Mouse (Mus musculus) liver, embryonic 14.5 days (tissue): ENCODE measurements at regions not wholly inside any gene's neighbourhood (a gene's known extent, or its start where the extent isn't known, plus 50 kb on each side); places are given as distances from the start of the nearest gene placed in this dataset.

Experiments used
- ATAC-seq: fragments of 200-750 bp; cut with Nextera tagmentation; 2 replicates; pipeline ENCODE4 v1.8.0; 2017; ENCODE audit warnings: moderate number of reproducible peaks, mild to moderate bottlenecking, moderate library complexity; ENCODE audit not compliant: insufficient read depth
- DNase-seq, 3 experiments: peaks; one replicate each; pipeline ENCODE4 v3.0.0-alpha.2; 2012 to 2013; ENCODE audit warnings: low read depth in 3 of 3, low spot score in 3 of 3
- H3K27ac ChIP-seq: fragments of 300-500 bp; sonication (generic); 2 replicates; pipeline ENCODE4 v1.5.1; 2014; ENCODE audit warnings: moderate library complexity, mild to moderate bottlenecking, control low read depth, inconsistent platforms
- H3K27me3 ChIP-seq: fragments of 300-500 bp; sonication (generic); 2 replicates; pipeline ENCODE4 v1.6.1; 2014; ENCODE audit warnings: mild to moderate bottlenecking, low read length, moderate library complexity; ENCODE audit not compliant: control insufficient read depth, insufficient read depth
- H3K36me3 ChIP-seq: fragments of 300-500 bp; sonication (generic); replicated peaks from 2 replicates; pipeline ENCODE4 v1.6.1; 2014; ENCODE audit warnings: low read depth; ENCODE audit not compliant: control insufficient read depth, insufficient read depth
- H3K4me1 ChIP-seq, 2 experiments: fragments of 200-500 bp in 1 of 2; fragments of 300-500 bp in 1 of 2; sonication (generic) in 1 of 2; replicated peaks; 2 replicates each; pipeline ENCODE4 v1.6.1; 2012 to 2014; ENCODE audit warnings: antibody characterized with exemption in 1 of 2, inconsistent platforms in 1 of 2, low read length in 1 of 2; ENCODE audit not compliant: control insufficient read depth in 2 of 2, insufficient read depth in 2 of 2
- H3K4me2 ChIP-seq: fragments of 300-500 bp; sonication (generic); 2 replicates; pipeline ENCODE4 v1.6.1; 2014; ENCODE audit warnings: low read depth, mild to moderate bottlenecking, control low read depth, moderate library complexity
- H3K4me3 ChIP-seq, 2 experiments: fragments of 200-500 bp in 1 of 2; fragments of 300-500 bp in 1 of 2; sonication (generic) in 1 of 2; 2 replicates each; pipeline ENCODE4 v1.5.1; 2012 to 2014; ENCODE audit warnings: low read depth in 2 of 2, low read length in 2 of 2, mild to moderate bottlenecking in 2 of 2, control low read depth in 1 of 2, inconsistent platforms in 1 of 2, moderate library complexity in 1 of 2; ENCODE audit not compliant: insufficient read depth in 1 of 2
- H3K9ac ChIP-seq: fragments of 300-500 bp; sonication (generic); replicated peaks from 2 replicates; pipeline ENCODE4 v1.6.1; 2014; ENCODE audit warnings: mild to moderate bottlenecking, control low read depth, moderate library complexity
- H3K9me3 ChIP-seq: fragments of 300-500 bp; sonication (generic); 2 replicates; pipeline ENCODE4 v1.6.1; 2016; ENCODE audit warnings: low read length, mixed read lengths; ENCODE audit not compliant: control insufficient read depth
- CTCF ChIP-seq: IDR thresholded peaks from 2 replicates; pipeline ENCODE4 v1.5.1; 2016; ENCODE audit warnings: antibody characterized with exemption, low read depth, control low read depth
- EP300 ChIP-seq: IDR thresholded peaks from 2 replicates; pipeline ENCODE4 v1.6.1; 2016; ENCODE audit warnings: antibody characterized with exemption, low read depth
- WGBS: fragments of 180-500 bp; shearing (Covaris S2); extraction: QIAGEN DNeasy Blood & Tissue Kit; methylation state at CpG from one replicate; pipeline ENCODE4 v1.1.7; 2014; ENCODE audit not compliant: insufficient replicate concordance; 5-methylcytosine and 5-hydroxymethylcytosine counted together

- no peak overlapping the region for H3K27ac ChIP-seq
- no peaks in the 10 kb centered on the region for H3K9me3 ChIP-seq
- ATAC-seq (no peak), DNase-seq (no peak)
- no peaks in the 10 kb centered on the region for H3K27me3 ChIP-seq
- no peak overlapping the region for H3K9ac ChIP-seq
- no peak overlapping the region for H3K4me2 ChIP-seq
- TF ChIP-seq EP300: no peak
- TF ChIP-seq CTCF: no peak
- H3K4me1 ChIP-seq: no peaks in the 10 kb centered on the region
- H3K36me3 ChIP-seq: no peaks in the 10 kb centered on the region
- 53% methylated on average over 6 of the region's 6 CpGs for WGBS
- H3K4me3 ChIP-seq: no peak overlapping the region
Measured at GRCm38 (mm10) chr4:10141238-10141934, 732.9 kb upstream of the 2610301B20Rik start.

- DNase-seq (no peak), ATAC-seq (no peak)
- Histone ChIP-seq H3K36me3 (no peaks in the 10 kb centered on the region), H3K4me2 (no peak overlapping the region), H3K4me1 (no peaks in the 10 kb centered on the region), H3K9ac (no peak overlapping the region), H3K9me3 (no peaks in the 10 kb centered on the region), H3K27ac (no peak overlapping the region), H3K27me3 (no peaks in the 10 kb centered on the region), H3K4me3 (no peak overlapping the region)
- 55% methylated on average over 2 of the region's 2 CpGs for WGBS
- TF ChIP-seq EP300: no peak
- no peak for TF ChIP-seq CTCF
Measured at GRCm38 (mm10) chr4:10149911-10150310, 724.4 kb upstream of the 2610301B20Rik start.

GRCm38 (mm10) chr4:10150501-10150900 lies 723.8 kb upstream of the 2610301B20Rik start:
- no peaks in the 10 kb centered on the region for H3K4me1 ChIP-seq
- DNase-seq (no peak), ATAC-seq (no peak)
- 10% methylated on average over 2 of the region's 2 CpGs for WGBS
- H3K9ac ChIP-seq: no peak overlapping the region
- H3K27me3 ChIP-seq: no peaks in the 10 kb centered on the region
- TF ChIP-seq EP300 (no peak), CTCF (peak; percentile 42; the same call in 1 of the 2 replicates)
- no peak overlapping the region for H3K27ac ChIP-seq
- no peaks in the 10 kb centered on the region for H3K36me3 ChIP-seq
- H3K4me2 ChIP-seq: no peak overlapping the region
- H3K4me3 ChIP-seq: no peak overlapping the region
- H3K9me3 ChIP-seq: no peaks in the 10 kb centered on the region

- no peak for ATAC-seq
- 53% methylated on average over 5 of the region's 5 CpGs for WGBS
- TF ChIP-seq CTCF (no peak), EP300 (no peak)
Measured at GRCm38 (mm10) chr4:10155705-10156390, 718.5 kb upstream of the 2610301B20Rik start.

GRCm38 (mm10) chr4:10189896-10190295 lies 684.4 kb upstream of the 2610301B20Rik start:
- no peak overlapping the region for H3K4me2 ChIP-seq
- no peaks in the 10 kb centered on the region for H3K27me3 ChIP-seq
- DNase-seq (no peak), ATAC-seq (no peak)
- no peaks in the 10 kb centered on the region for H3K36me3 ChIP-seq
- H3K9me3 ChIP-seq: no peaks in the 10 kb centered on the region
- no peak overlapping the region for H3K27ac ChIP-seq
- no peak overlapping the region for H3K4me3 ChIP-seq
- no peaks in the 10 kb centered on the region for H3K4me1 ChIP-seq
- H3K9ac ChIP-seq: no peak overlapping the region
- TF ChIP-seq EP300 (no peak), CTCF (no peak)
- 44% methylated on average over 3 of the region's 3 CpGs for WGBS

More at GRCm38 (mm10) chr4:10155705-10156390, 718.5 kb upstream of the 2610301B20Rik start:
- no peak overlapping the region for H3K9ac ChIP-seq
- no peak overlapping the region for H3K4me2 ChIP-seq
- H3K4me3 ChIP-seq: no peak overlapping the region
- no peak for DNase-seq
- no peak overlapping the region for H3K27ac ChIP-seq
- no peaks in the 10 kb centered on the region for H3K4me1 ChIP-seq
- no peaks in the 10 kb centered on the region for H3K9me3 ChIP-seq
- H3K36me3 ChIP-seq: no peaks in the 10 kb centered on the region
- no peaks in the 10 kb centered on the region for H3K27me3 ChIP-seq
